Mouse (Mus musculus) CH12.LX (cell line): Measurements from ENCODE around the gene Vac14. TPM values are rescaled to one million over a fixed set of nuclear protein-coding genes. Genes with fewer than 3 reads are reported as not detected.

ENCODE experiments used
- DNase-seq: peaks from one replicate; pipeline ENCODE4 v3.0.0-alpha.2; 2013; ENCODE audit errors: extremely low read depth
- H3K27ac ChIP-seq: 2 replicates; pipeline ENCODE4 v1.5.1; 2012; ENCODE audit warnings: low read depth, mild to moderate bottlenecking, control low read depth, moderate library complexity; ENCODE audit not compliant: insufficient read depth
- H3K27me3 ChIP-seq: replicated peaks from 2 replicates; pipeline ENCODE3; 2012; ENCODE audit warnings: inconsistent platforms
- H3K36me3 ChIP-seq, 2 experiments: replicated peaks in 1 of 2; 2 replicates each; pipeline versions ENCODE3 to v1.6.1; 2012; ENCODE audit warnings: inconsistent platforms in 1 of 2, low read length in 1 of 2, mild to moderate bottlenecking in 1 of 2, mixed read lengths in 1 of 2, moderate library complexity in 1 of 2; ENCODE audit not compliant: control insufficient read depth in 1 of 2, insufficient read depth in 1 of 2
- H3K4me1 ChIP-seq, 2 experiments: 2 replicates each; pipeline ENCODE4 v1.6.1; 2012; ENCODE audit warnings: inconsistent platforms in 1 of 2, moderate library complexity in 1 of 2; ENCODE audit not compliant: insufficient read depth in 2 of 2, control insufficient read depth in 1 of 2
- H3K4me2 ChIP-seq: 2 replicates; pipeline ENCODE4 v1.6.1; 2012; ENCODE audit warnings: low read depth, mild to moderate bottlenecking, control low read depth; ENCODE audit not compliant: poor library complexity, insufficient read depth, severe bottlenecking
- H3K4me3 ChIP-seq, 3 experiments: fragments of 150-350 bp in 1 of 3; sonication (generic) in 1 of 3; replicated peaks in 1 of 3; 2 replicates each; pipeline versions ENCODE3 to v1.5.1; 2011 to 2012; ENCODE audit warnings: low read depth in 2 of 3, low read length in 2 of 3, mild to moderate bottlenecking in 2 of 3, moderate library complexity in 2 of 3, control low read depth in 1 of 3, improper control_type of control experiment in 1 of 3, inconsistent platforms in 1 of 3, mixed read lengths in 1 of 3; ENCODE audit not compliant: poor library complexity in 1 of 3
- H3K79me2 ChIP-seq: replicated peaks from 2 replicates; pipeline ENCODE4 v1.6.1; 2012; ENCODE audit warnings: mild to moderate bottlenecking, moderate library complexity; ENCODE audit not compliant: control insufficient read depth, poor library complexity, insufficient read depth, severe bottlenecking; ENCODE audit errors: extremely low read depth
- H3K9ac ChIP-seq: 2 replicates; pipeline ENCODE4 v1.6.1; 2012; ENCODE audit warnings: low read depth, mild to moderate bottlenecking, control low read depth, moderate library complexity; ENCODE audit not compliant: insufficient read depth
- H3K9me3 ChIP-seq: replicated peaks from 2 replicates; pipeline ENCODE3; 2012; ENCODE audit warnings: low read length, inconsistent platforms, mixed read lengths
- CHD1 ChIP-seq: IDR thresholded peaks from 2 replicates; pipeline ENCODE4 v1.6.1; 2012; ENCODE audit warnings: low read depth, low read length, improper control_type of control experiment, inconsistent platforms
- CTCF ChIP-seq, 2 experiments: IDR thresholded peaks in 1 of 2; conservative IDR thresholded peaks in 1 of 2; 2 replicates each; pipeline ENCODE4 v1.5.1; 2011 to 2012; ENCODE audit warnings: low read depth in 2 of 2, low read length in 2 of 2, improper control_type of control experiment in 1 of 2, inconsistent platforms in 1 of 2, mild to moderate bottlenecking in 1 of 2, moderate library complexity in 1 of 2
- ELF1 ChIP-seq: IDR thresholded peaks from 2 replicates; pipeline ENCODE4 v1.6.1; 2014; ENCODE audit warnings: low read depth, mild to moderate bottlenecking, inconsistent platforms, low read length, improper control_type of control experiment
- EP300 ChIP-seq: IDR thresholded peaks from 2 replicates; pipeline ENCODE4 v1.6.1; 2011; ENCODE audit warnings: low read length, improper control_type of control experiment
- ETS1 ChIP-seq: conservative IDR thresholded peaks from 2 replicates; pipeline ENCODE4 v1.6.1; 2012; ENCODE audit warnings: low read depth, mild to moderate bottlenecking, inconsistent platforms, low read length, improper control_type of control experiment, moderate library complexity
- GABPA ChIP-seq: IDR thresholded peaks from 2 replicates; pipeline ENCODE4 v1.6.1; 2012; ENCODE audit warnings: low read depth, low read length, improper control_type of control experiment, inconsistent platforms; ENCODE audit not compliant: insufficient replicate concordance
- HCFC1 ChIP-seq: IDR thresholded peaks from 2 replicates; pipeline ENCODE4 v1.6.1; 2012; ENCODE audit warnings: low read depth, mild to moderate bottlenecking, inconsistent platforms, low read length, improper control_type of control experiment
- IRF4 ChIP-seq: IDR thresholded peaks from 2 replicates; pipeline ENCODE4 v1.6.1; 2014; ENCODE audit warnings: low read depth, mild to moderate bottlenecking, inconsistent platforms, low read length, improper control_type of control experiment
- JUN ChIP-seq: IDR thresholded peaks from 2 replicates; pipeline ENCODE4 v1.6.1; 2011; ENCODE audit warnings: low read depth, mild to moderate bottlenecking, low read length, improper control_type of control experiment, moderate library complexity; ENCODE audit not compliant: insufficient read depth
- KAT2A ChIP-seq: IDR thresholded peaks from 2 replicates; pipeline ENCODE4 v1.6.1; 2012; ENCODE audit warnings: low read length, improper control_type of control experiment, inconsistent platforms; ENCODE audit not compliant: insufficient replicate concordance
- MAZ ChIP-seq: IDR thresholded peaks from 2 replicates; pipeline ENCODE4 v1.6.1; 2012; ENCODE audit warnings: low read depth, mild to moderate bottlenecking, inconsistent platforms, low read length, improper control_type of control experiment, moderate library complexity
- MEF2A ChIP-seq: IDR thresholded peaks from 2 replicates; pipeline ENCODE4 v1.6.1; 2014; ENCODE audit warnings: low read depth, mild to moderate bottlenecking, inconsistent platforms, low read length, improper control_type of control experiment, borderline replicate concordance
- NELFE ChIP-seq: IDR thresholded peaks from 2 replicates; pipeline ENCODE4 v1.6.1; 2011; ENCODE audit warnings: low read depth, low read length, improper control_type of control experiment
- POLR2A ChIP-seq: IDR thresholded peaks from 2 replicates; pipeline ENCODE4 v1.6.1; 2011; ENCODE audit warnings: low read depth, mild to moderate bottlenecking, improper control_type of control experiment, low read length
- RAD21 ChIP-seq: IDR thresholded peaks from 2 replicates; pipeline ENCODE4 v1.6.1; 2011; ENCODE audit warnings: low read depth, mild to moderate bottlenecking, low read length, improper control_type of control experiment, moderate library complexity
- SMC3 ChIP-seq: IDR thresholded peaks from 2 replicates; pipeline ENCODE4 v1.6.1; 2011; ENCODE audit warnings: low read depth, low read length, improper control_type of control experiment
- TBP ChIP-seq: conservative IDR thresholded peaks from 2 replicates; pipeline ENCODE4 v1.6.1; 2011; ENCODE audit warnings: low read depth, low read length, improper control_type of control experiment
- TCF12 ChIP-seq: IDR thresholded peaks from 2 replicates; pipeline ENCODE4 v1.6.1; 2014; ENCODE audit warnings: low read depth, mild to moderate bottlenecking, inconsistent platforms, low read length, improper control_type of control experiment
- USF2 ChIP-seq: conservative IDR thresholded peaks from 2 replicates; pipeline ENCODE4 v1.6.1; 2011; ENCODE audit warnings: low read depth, low read length, improper control_type of control experiment
- ZC3H11A ChIP-seq: IDR thresholded peaks from 2 replicates; pipeline ENCODE4 v1.6.1; 2012; ENCODE audit warnings: low read depth, mild to moderate bottlenecking, inconsistent platforms, low read length, improper control_type of control experiment
- ZMIZ1 ChIP-seq: IDR thresholded peaks from 2 replicates; pipeline ENCODE4 v1.6.1; 2012; ENCODE audit warnings: low read depth, mild to moderate bottlenecking, inconsistent platforms, low read length, improper control_type of control experiment
- dilution Hi-C: fragments of 300-500 bp; cut with MboI; formaldehyde crosslinking; loops from 2 replicates; pipeline ENCODE4 v1.14.3; 2020; ENCODE audit warnings: low sequenced_read_pairs; ENCODE audit not compliant: extremely low pct_unique_long_range_greater_than_20kb, extremely low pct_ligation_motif_present
- in situ Hi-C: fragments of 300-500 bp; cut with MboI; formaldehyde crosslinking; loops from 3 replicates; pipeline ENCODE4 v1.14.3; 2019; ENCODE audit warnings: low sequenced_read_pairs, low pct_ligation_motif_present, low pct_unique_long_range_greater_than_20kb, mixed read lengths
- polyA plus RNA-seq: library from polyadenylated mRNA; unstranded; fragments of >175 nt; gene quantifications from 2 replicates; pipeline ENCODE4 v1.2.1, GENCODE M21; 2012; ENCODE audit warnings: low read depth; ENCODE audit not compliant: insufficient read length
- total RNA-seq, 2 experiments: library from RNA; depleted of rRNA; stranded (reverse); fragments of 300-350 nt in 1 of 2; fragments of >200 nt in 1 of 2; gene quantifications; 2 replicates each; pipeline ENCODE4 v1.2.3; 2012 to 2014

Vac14 gene
- total and polyA plus RNA-seq, 3 experiments, result 20.9 to 73.8 (median 28.2) TPM

GRCm38 (mm10) chr8:110663015-110663742 lies 44.8 kb downstream of the Vac14 start:
- TF ChIP-seq ETS1 (no peak), JUN (no peak), KAT2A (no peak), CTCF (conservative IDR thresholded peaks at IDR 0.05 in 1 of 2, IDR thresholded peaks at IDR 0.05 in 1 of 2; ENCODE audit: low read depth in 2 of 2, low read length in 2 of 2) (no peak), EP300 (no peak), RAD21 (no peak), GABPA (no peak)
- H3K27ac ChIP-seq, result no peak overlapping the region
- H3K9me3 ChIP-seq, result no peaks in the 10 kb centered on the region
- in situ Hi-C loops, result no loop called here
- no peak overlapping the region for H3K9ac ChIP-seq
- H3K79me2 ChIP-seq, result no peaks in the 10 kb centered on the region
- H3K27me3 ChIP-seq, result no peaks in the 10 kb centered on the region
- H3K4me1 ChIP-seq, result no peaks in the 10 kb centered on the region
- no peak overlapping the region for H3K4me3 ChIP-seq
- H3K4me2 ChIP-seq, result no peak overlapping the region
- no peak for DNase-seq
- dilution Hi-C loops, result no loop called here
- H3K36me3 ChIP-seq, result peaks cover 19 to 89% of the 10 kb centered on the region in 2 experiments

DNA sequence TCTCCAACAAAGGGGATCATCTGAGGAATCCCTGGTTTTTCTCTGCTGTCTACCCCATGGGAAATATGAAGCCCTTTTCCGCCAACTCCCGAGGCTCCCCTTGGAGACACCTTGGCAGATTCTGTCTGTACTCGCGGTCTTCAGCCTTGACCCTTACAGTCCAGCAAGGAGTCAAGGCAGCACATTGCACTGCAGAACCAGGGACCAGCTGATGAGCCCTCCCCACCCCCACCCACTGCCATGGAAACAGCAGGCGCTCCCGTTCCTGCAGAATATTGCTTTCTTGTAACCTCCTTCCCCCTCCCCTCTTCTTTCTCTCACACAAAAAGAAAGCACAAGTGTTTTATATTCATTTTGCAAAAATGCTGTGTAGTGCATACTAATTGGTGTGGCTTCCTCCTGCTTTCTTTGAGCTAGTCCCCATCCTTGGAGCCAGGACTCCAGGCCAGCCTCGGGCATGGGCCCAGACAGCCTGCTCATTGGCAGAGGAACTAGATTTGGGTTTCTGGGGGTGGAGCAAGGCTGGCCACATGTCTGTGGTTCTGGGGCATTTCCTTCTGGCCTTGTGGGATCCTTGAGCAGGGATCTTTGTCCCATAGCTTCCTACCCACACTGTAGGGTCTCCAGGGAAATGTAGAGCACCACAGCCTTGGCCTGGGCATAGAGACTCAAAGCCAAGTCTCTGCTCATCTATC lies 46.0 kb downstream of the Vac14 start:
- Histone ChIP-seq H3K4me1 (no peaks in the 10 kb centered on the region), H3K4me2 (no peak overlapping the region), H3K27me3 (no peaks in the 10 kb centered on the region), H3K79me2 (no peaks in the 10 kb centered on the region), H3K36me3 (peaks cover 24 to 90% of the 10 kb centered on the region in 2 experiments), H3K9me3 (no peaks in the 10 kb centered on the region), H3K9ac (no peak overlapping the region), H3K27ac (no peak overlapping the region), H3K4me3 (no peak overlapping the region)
- dilution Hi-C loops (no loop called here), in situ Hi-C loops (no loop called here)
- no peak for DNase-seq
- TF ChIP-seq HCFC1 (no peak), IRF4 (no peak), TCF12 (no peak), ETS1 (no peak), TBP (no peak), MEF2A (no peak), ELF1 (no peak), NELFE (no peak), ZC3H11A (no peak), ZMIZ1 (no peak), SMC3 (no peak), CHD1 (no peak), MAZ (no peak), USF2 (no peak), EP300 (no peak), POLR2A (no peak)
